ENCODE assay signal across 21 mouse cellular contexts in the genomic region with DNA sequence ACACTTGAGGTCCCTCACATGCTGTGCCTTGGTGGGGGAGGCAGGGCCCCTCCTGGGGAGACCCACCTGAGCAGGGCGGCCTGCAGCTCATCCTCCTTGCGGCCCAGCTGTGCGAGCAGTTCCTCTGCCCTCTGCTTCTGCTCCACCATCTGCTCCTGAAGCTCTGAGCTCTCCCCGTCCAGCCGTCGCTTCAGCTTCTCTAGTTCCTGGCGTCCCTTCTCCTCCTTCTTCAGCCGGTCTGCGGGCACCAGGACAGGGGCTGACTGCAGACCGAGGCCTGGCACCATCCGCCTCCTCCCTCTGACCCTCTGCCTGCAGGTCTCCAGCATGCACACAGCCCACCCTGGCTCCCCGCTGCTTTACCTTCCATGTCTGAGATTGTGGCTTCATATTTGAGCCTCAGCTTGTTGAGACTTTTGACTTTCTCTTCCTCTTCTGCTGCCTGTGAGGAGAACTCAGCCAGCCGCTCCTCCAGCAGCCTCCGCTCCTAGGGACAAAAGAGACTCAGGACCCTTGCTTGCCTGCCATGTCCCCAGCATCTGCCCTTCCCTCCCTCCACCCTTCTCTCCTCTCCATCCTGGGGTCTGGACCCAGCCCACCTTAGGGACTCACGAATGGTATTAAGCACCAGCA. TPM values are rescaled to one million over a fixed set of nuclear protein-coding genes. Genes with fewer than 3 reads are reported as not detected.
"Had no signal": no experiment of that assay in that cellular context is flagged by ENCODE, and none has a peak within 500 bp of the region (broad histone marks: within the 10 kb centered on the region; RNA-seq: fewer than 3 reads in every experiment).

No protein-coding gene starts in this region.

- H3K4me1 ChIP-seq: kidney, embryonic 15.5 days; midbrain, embryonic 12.5 days; midbrain, embryonic 15.5 days; neural tube, embryonic 12.5 days; neural tube, embryonic 15.5 days; stomach, embryonic 15.5 days had no signal

- H3K27ac ChIP-seq: kidney, embryonic 15.5 days; liver, embryonic 14.5 days; macrophage; midbrain, embryonic 12.5 days; midbrain, embryonic 15.5 days; neural tube, embryonic 12.5 days; neural tube, embryonic 15.5 days; stomach, embryonic 15.5 days had no signal

- H3K4me3 ChIP-seq: kidney, embryonic 15.5 days; midbrain, embryonic 12.5 days; midbrain, embryonic 15.5 days; neural tube, embryonic 12.5 days; neural tube, embryonic 15.5 days; stomach, embryonic 15.5 days had no signal

- DNase-seq: kidney, adult 8-10 months; kidney, postnatal 10 days; kidney, postnatal 36 days; liver, postnatal 0 days; lung, embryonic 14.5 days; retina, postnatal 1 day; right cerebral cortex, postnatal 25 days; spleen, adult 18-20 months; thymus, postnatal 25 days had no signal

RNA-seq across cellular contexts. Expression of gene Kcnc3, which starts 38.1 kb away (rescaled TPM):
- polyA plus RNA-seq: thymus, postnatal 0 days had no signal

RNA-seq across cellular contexts. Expression of gene Myh14, which starts 42.1 kb away (rescaled TPM):
- total RNA-seq: megakaryocyte, adult 5-6 weeks had no signal
- polyA plus RNA-seq: macrophage had no signal

RNA-seq across cellular contexts. Expression of gene Napsa, which starts 56.3 kb away (rescaled TPM):
- total RNA-seq: left cerebral cortex, adult 8-10 months; left cerebral cortex, postnatal 14 days had no signal
